Mouse (Mus musculus) forebrain, embryonic 11.5 days (tissue): ENCODE measurements at regions not wholly inside any gene's neighbourhood (a gene's known extent, or its start where the extent isn't known, plus 50 kb on each side); places are given as distances from the start of the nearest gene placed in this dataset.
A peak's percentile ranks its signal among the peaks of the same experiment; 100 is the strongest.
"Not testable (repeated sequence)": the region's sequence is repeated elsewhere in the genome, so short reads cannot be mapped to it uniquely, and the experiment has no call there.

Experiments
- ATAC-seq: fragments of 200-750 bp; cut with Nextera tagmentation; replicated peaks from 2 replicates; pipeline ENCODE4 v1.8.0; 2017; ENCODE audit warnings: moderate TSS enrichment; ENCODE audit not compliant: low FRiP score
- DNase-seq: peaks from one replicate; pipeline ENCODE4 v3.0.0-alpha.2; 2017; ENCODE audit warnings: low spot score
- H3K27ac ChIP-seq: fragments of 300-500 bp; sonication (generic); 2 replicates; pipeline ENCODE4 v1.5.1; 2014; ENCODE audit warnings: low read depth, low read length
- H3K27me3 ChIP-seq: fragments of 300-500 bp; sonication (generic); 2 replicates; pipeline ENCODE4 v1.6.1; 2014; ENCODE audit warnings: mild to moderate bottlenecking, low read length, mixed read lengths; ENCODE audit not compliant: control insufficient read depth, insufficient read depth
- H3K36me3 ChIP-seq: fragments of 300-500 bp; sonication (generic); 2 replicates; pipeline ENCODE4 v1.6.1; 2014; ENCODE audit warnings: mild to moderate bottlenecking, low read length, moderate library complexity, mixed read lengths; ENCODE audit not compliant: control insufficient read depth, insufficient read depth
- H3K4me1 ChIP-seq: fragments of 300-500 bp; sonication (generic); replicated peaks from 2 replicates; pipeline ENCODE4 v1.6.1; 2014; ENCODE audit warnings: low read length, mixed read lengths; ENCODE audit not compliant: control insufficient read depth, insufficient read depth
- H3K4me2 ChIP-seq: fragments of 300-500 bp; sonication (generic); 2 replicates; pipeline ENCODE4 v1.6.1; 2014; ENCODE audit warnings: low read depth, mild to moderate bottlenecking, low read length, moderate library complexity, mixed read lengths; ENCODE audit not compliant: severe bottlenecking
- H3K4me3 ChIP-seq: fragments of 300-500 bp; sonication (generic); 2 replicates; pipeline ENCODE4 v1.5.1; 2014; ENCODE audit warnings: low read depth, low read length
- H3K9ac ChIP-seq: fragments of 300-500 bp; sonication (generic); 2 replicates; pipeline ENCODE4 v1.6.1; 2014; ENCODE audit warnings: low read length
- H3K9me3 ChIP-seq: fragments of 300-500 bp; sonication (generic); 2 replicates; pipeline ENCODE4 v1.6.1; 2016; ENCODE audit warnings: low read length, mixed read lengths; ENCODE audit not compliant: control insufficient read depth
- WGBS: fragments of 180-500 bp; shearing (Covaris S2); extraction: QIAGEN DNeasy Blood & Tissue Kit; methylation state at CpG from one replicate; pipeline ENCODE4 v1.1.7; 2014; 5-methylcytosine and 5-hydroxymethylcytosine counted together

GRCm38 (mm10) chr4:122455100-122455499 is 234.0 kb upstream of the 9530002B09Rik start:
- H3K9me3 ChIP-seq, H3K27me3 ChIP-seq, DNase-seq, H3K27ac ChIP-seq, H3K4me2 ChIP-seq, H3K36me3 ChIP-seq, H3K9ac ChIP-seq, H3K4me1 ChIP-seq, H3K4me3 ChIP-seq: not testable (repeated sequence)
- WGBS = no CpG with 5 or more reads among the region's 21 CpGs
- ATAC-seq = 0 out of 2 replicates have a peak, but pooled peaks have one; percentile 46
